Comparison of ENCODE assay signal across 11 mouse cellular contexts in genomic region chr4:155040696-155041095, GRCm38 (mm10). TPM values are rescaled to one million over a fixed set of nuclear protein-coding genes. Genes with fewer than 3 reads are reported as not detected.
DNase-seq lines count a peak whose midpoint lies in the region; ATAC-seq lines count a peak whose summit lies in the region.
"Had no signal": no experiment of that assay in that cellular context is flagged by ENCODE, and none has a peak within 500 bp of the region (broad histone marks: within the 10 kb centered on the region; RNA-seq: fewer than 3 reads in every experiment).

No protein-coding gene starts in this region.

- peak overlapping the region; percentile 46 for H3K9ac ChIP-seq in forebrain, embryonic 15.5 days (replicated peaks)
- H3K9ac ChIP-seq in midbrain, embryonic 13.5 days (replicated peaks) = peak overlapping the region; percentile 42; the same call in 1 of the 2 replicates

- no peaks in the 10 kb centered on the region for H3K36me3 ChIP-seq in forebrain, embryonic 15.5 days
- H3K36me3 ChIP-seq in midbrain, embryonic 13.5 days = no peaks in the 10 kb centered on the region

- peak overlapping the region; percentile 26 for H3K4me2 ChIP-seq in forebrain, embryonic 15.5 days (replicated peaks)
- peak overlapping the region; percentile 28 for H3K4me2 ChIP-seq in midbrain, embryonic 13.5 days (replicated peaks)

- H3K9me3 ChIP-seq in forebrain, embryonic 15.5 days = no peaks in the 10 kb centered on the region
- H3K9me3 ChIP-seq in midbrain, embryonic 13.5 days = no peaks in the 10 kb centered on the region

- no peak for ATAC-seq in forebrain, embryonic 15.5 days (replicated peaks)
- 0 out of 2 replicates have a peak, but pooled peaks have one; percentile 7 for ATAC-seq in midbrain, embryonic 13.5 days

- DNase-seq in cerebellum, adult 9-10 months = peak; percentile 72
- no peak for DNase-seq in cerebellum, postnatal 4 days (ENCODE audit: low spot score in 2 of 2)
- peak; percentile 56 to 63 for DNase-seq in cerebellum, postnatal 10 days
- no peak for DNase-seq in thymus, postnatal 25 days
- DNase-seq in urinary bladder, postnatal 14 days (ENCODE audit: low spot score) = no peak
- no peak for DNase-seq in adipocyte (ENCODE audit: low spot score)
- DNase-seq: heart, postnatal 10 days; kidney, adult 18-20 months; spleen, adult 18-20 months had no signal

- peaks cover 30% of the 10 kb centered on the region for H3K27me3 ChIP-seq in forebrain, embryonic 15.5 days
- H3K27me3 ChIP-seq in midbrain, embryonic 13.5 days = peaks cover 54% of the 10 kb centered on the region

- H3K4me1 ChIP-seq in forebrain, embryonic 15.5 days = peaks cover 23% of the 10 kb centered on the region
- H3K4me1 ChIP-seq in midbrain, embryonic 13.5 days (replicated peaks) = peaks cover 39% of the 10 kb centered on the region

- H3K27ac ChIP-seq in forebrain, embryonic 15.5 days (replicated peaks) = no peak overlapping the region
- peak overlapping the region; percentile 44; the same call in 1 of the 2 replicates for H3K27ac ChIP-seq in midbrain, embryonic 13.5 days

- WGBS in forebrain, embryonic 15.5 days = 41% methylated on average over 6 of the region's 6 CpGs
- WGBS in midbrain, embryonic 13.5 days = 47% methylated on average over 6 of the region's 6 CpGs

- H3K4me3 ChIP-seq in forebrain, embryonic 15.5 days = no peak overlapping the region
- no peak overlapping the region for H3K4me3 ChIP-seq in midbrain, embryonic 13.5 days (replicated peaks)

RNA-seq across cellular contexts. Expression of gene Plch2, which starts 15.9 kb away (rescaled TPM):
- 10.0 and 12.7 TPM in 2 replicates for polyA plus RNA-seq in forebrain, embryonic 15.5 days (2015; fragmentation: Nextera tagmentation; extraction: Ambion mirVana)
- 7.7 and 9.0 TPM in 2 replicates for polyA plus RNA-seq in midbrain, embryonic 13.5 days (2015; fragmentation: Nextera tagmentation; extraction: Ambion mirVana)

RNA-seq across cellular contexts. Expression of gene Pex10, which starts 26.1 kb away (rescaled TPM):
- 22.0 and 23.5 TPM in 2 replicates for polyA plus RNA-seq in forebrain, embryonic 15.5 days (2015; fragmentation: Nextera tagmentation; extraction: Ambion mirVana)
- 19.6 and 21.8 TPM in 2 replicates for polyA plus RNA-seq in midbrain, embryonic 13.5 days (2015; fragmentation: Nextera tagmentation; extraction: Ambion mirVana)

RNA-seq across cellular contexts. Expression of gene Rer1, which starts 45.5 kb away (rescaled TPM):
- polyA plus RNA-seq in forebrain, embryonic 15.5 days (2015; fragmentation: Nextera tagmentation; extraction: Ambion mirVana) = 127 TPM in 2 replicates
- 121 and 124 TPM in 2 replicates for polyA plus RNA-seq in midbrain, embryonic 13.5 days (2015; fragmentation: Nextera tagmentation; extraction: Ambion mirVana)

RNA-seq across cellular contexts. Expression of gene Morn1, which starts 45.7 kb away (rescaled TPM):
- 8.8 and 8.9 TPM in 2 replicates for polyA plus RNA-seq in forebrain, embryonic 15.5 days (2015; fragmentation: Nextera tagmentation; extraction: Ambion mirVana)
- 6.0 and 8.9 TPM in 2 replicates for polyA plus RNA-seq in midbrain, embryonic 13.5 days (2015; fragmentation: Nextera tagmentation; extraction: Ambion mirVana)

Comparison
In these comparisons a context has a peak if more than half of its experiments do, and no peak if none do; other contexts are left out.
1. DNase-seq: peak in cerebellum, adult 9-10 months (single experiment) and cerebellum, postnatal 10 days (2 of 2); none in cerebellum, postnatal 4 days (0 of 2), thymus, postnatal 25 days (single experiment), urinary bladder, postnatal 14 days (single experiment) and adipocyte (single experiment).